Comparison of ENCODE assay signal across 7 mouse cellular contexts in the genomic region with DNA sequence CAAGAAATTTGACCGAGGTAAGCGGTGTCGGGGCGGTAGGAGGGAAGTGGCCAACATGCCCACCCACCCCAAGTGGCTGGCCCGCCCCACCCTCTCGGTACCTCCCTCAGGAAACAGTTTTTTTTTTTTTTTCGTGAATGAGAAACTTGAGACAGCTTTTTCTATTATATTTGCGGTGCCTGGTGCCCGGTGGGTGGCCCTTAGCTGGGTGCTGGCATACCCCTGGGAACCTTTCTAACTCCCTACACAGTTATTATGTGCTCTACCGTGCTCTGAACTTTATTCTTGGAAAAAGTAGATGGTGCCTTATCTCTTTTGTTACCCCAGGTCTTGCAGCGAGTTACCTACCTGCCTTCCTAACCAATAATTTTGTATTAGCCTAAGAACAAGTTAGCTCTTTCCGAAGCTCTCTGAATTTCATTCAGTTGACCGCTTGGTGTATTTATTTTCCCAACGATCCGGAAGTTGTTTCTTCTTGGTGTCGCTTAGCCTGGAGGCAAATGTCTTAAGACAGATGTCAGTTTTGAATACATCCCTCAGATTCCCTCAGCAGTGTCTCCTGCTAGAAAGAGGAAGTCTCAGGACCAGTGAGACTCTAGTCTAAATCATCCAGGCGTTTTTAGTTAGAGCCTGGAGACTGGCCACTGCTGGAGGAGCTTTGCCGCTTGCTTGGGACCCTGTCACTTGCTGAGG. TPM values are rescaled to one million over a fixed set of nuclear protein-coding genes. Genes with fewer than 3 reads are reported as not detected.
A peak's percentile ranks its signal among the peaks of the same experiment; 100 is the strongest.
DNase-seq lines count a peak whose midpoint lies in the region; ATAC-seq and TF ChIP-seq lines count a peak whose summit lies in the region.

No protein-coding gene starts in this region.

- peak; percentile 34 for ATAC-seq in limb, embryonic 14.5 days (ENCODE audit: low FRiP score, low read depth)
- peak; percentile 14 for ATAC-seq in stomach, embryonic 16.5 days (ENCODE audit: insufficient read depth, low FRiP score)

- WGBS in limb, embryonic 14.5 days, result 2% methylated on average over 17 of the region's 18 CpGs
- 1% methylated on average over 18 of the region's 18 CpGs for WGBS in stomach, embryonic 16.5 days

- peak overlapping the region; percentile 91 for H3K4me2 ChIP-seq in limb, embryonic 14.5 days (replicated peaks; ENCODE audit: low read depth, low read length, severe bottlenecking)
- peak overlapping the region; percentile 67 for H3K4me2 ChIP-seq in stomach, embryonic 16.5 days (ENCODE audit: low read depth, low read length)

- H3K27me3 ChIP-seq in limb, embryonic 14.5 days (ENCODE audit: control insufficient read depth, insufficient read depth, low read length), result no peaks in the 10 kb centered on the region
- H3K27me3 ChIP-seq in stomach, embryonic 16.5 days (ENCODE audit: control insufficient read depth, insufficient read depth, low read length), result no peaks in the 10 kb centered on the region

- DNase-seq in retina, postnatal 1 day, result peak; percentile 28
- no peak for DNase-seq in retina, embryonic 14.5 days (ENCODE audit: low spot score)
- DNase-seq in limb, embryonic 14.5 days (ENCODE audit: low spot score), result no peak
- no peak for DNase-seq in urinary bladder, adult 18-20 months (ENCODE audit: low spot score in 2 of 2)
- DNase-seq in right cerebral cortex, adult 18-20 months, result no peak

- H3K27ac ChIP-seq in embryonic fibroblast, embryonic 13.5 days (ENCODE audit: insufficient read depth, low read length), result peak overlapping the region; percentile 90
- peak overlapping the region; percentile 94 for H3K27ac ChIP-seq in limb, embryonic 14.5 days (replicated peaks; ENCODE audit: low read depth, low read length)
- peak overlapping the region; percentile 92 for H3K27ac ChIP-seq in stomach, embryonic 16.5 days (ENCODE audit: low read length)

- H3K9ac ChIP-seq in limb, embryonic 14.5 days (ENCODE audit: low read depth, low read length, severe bottlenecking), result peak overlapping the region; percentile 72
- peak overlapping the region; percentile 72 for H3K9ac ChIP-seq in stomach, embryonic 16.5 days (ENCODE audit: low read length)

- H3K9me3 ChIP-seq in limb, embryonic 14.5 days (ENCODE audit: control insufficient read depth, low read length), result no peaks in the 10 kb centered on the region
- no peaks in the 10 kb centered on the region for H3K9me3 ChIP-seq in stomach, embryonic 16.5 days (replicated peaks; ENCODE audit: control insufficient read depth, low read length)

- peaks cover 3% of the 10 kb centered on the region; the same call in 1 of the 2 replicates for H3K4me1 ChIP-seq in embryonic fibroblast, embryonic 13.5 days (ENCODE audit: control insufficient read depth, insufficient read depth, low read length)
- H3K4me1 ChIP-seq in limb, embryonic 14.5 days (ENCODE audit: control insufficient read depth, insufficient read depth, low read length), result peaks cover 20% of the 10 kb centered on the region
- H3K4me1 ChIP-seq in stomach, embryonic 16.5 days (ENCODE audit: control insufficient read depth, insufficient read depth, low read length), result peaks cover 26% of the 10 kb centered on the region

- peaks cover 33% of the 10 kb centered on the region for H3K36me3 ChIP-seq in limb, embryonic 14.5 days (ENCODE audit: control insufficient read depth, insufficient read depth, low read length)
- H3K36me3 ChIP-seq in stomach, embryonic 16.5 days (ENCODE audit: control insufficient read depth, insufficient read depth, low read length), result no peaks in the 10 kb centered on the region

- no peak for TF ChIP-seq POLR2A in embryonic fibroblast, embryonic 13.5 days (IDR thresholded peaks at IDR 0.05; ENCODE audit: low read depth, low read length)
- no peak for TF ChIP-seq POLR2A in limb, embryonic 14.5 days (IDR thresholded peaks at IDR 0.05; ENCODE audit: borderline replicate concordance, extremely low read depth, insufficient read depth, insufficient read length)

- H3K4me3 ChIP-seq in embryonic fibroblast, embryonic 13.5 days (ENCODE audit: insufficient read depth, low read length), result peak overlapping the region; percentile 97
- H3K4me3 ChIP-seq in limb, embryonic 14.5 days (replicated peaks; ENCODE audit: low read length), result peak overlapping the region; percentile 72
- peak overlapping the region; percentile 70 for H3K4me3 ChIP-seq in stomach, embryonic 16.5 days (replicated peaks; ENCODE audit: low read length)

- TF ChIP-seq CTCF in embryonic fibroblast, embryonic 13.5 days (IDR thresholded peaks at IDR 0.05; ENCODE audit: borderline replicate concordance, insufficient read depth, low read length), result no peak

RNA-seq across cellular contexts. Expression of gene Clcn2, which starts 0.6 kb away (rescaled TPM):
- polyA plus RNA-seq in embryonic fibroblast, embryonic 13.5 days (2011; ENCODE audit: insufficient read length, low read depth, missing spikeins), result 7.0 and 7.9 TPM in 2 replicates
- polyA plus RNA-seq in limb, embryonic 14.5 days (2012; rRNA removed), result 72.9 and 102 TPM in 2 replicates
- 17.1 and 21.6 TPM in 2 replicates for polyA plus RNA-seq in limb, embryonic 14.5 days (2014; fragmentation: Nextera tagmentation; extraction: Ambion mirVana)
- polyA plus RNA-seq in stomach, embryonic 16.5 days (2015; fragmentation: Nextera tagmentation; extraction: Ambion mirVana), result 11.6 and 12.9 TPM in 2 replicates

RNA-seq across cellular contexts. Expression of gene Polr2h, which starts 0.7 kb away (rescaled TPM):
- polyA plus RNA-seq in embryonic fibroblast, embryonic 13.5 days (2011; ENCODE audit: insufficient read length, low read depth, missing spikeins), result 36.5 and 38.8 TPM in 2 replicates
- polyA plus RNA-seq in limb, embryonic 14.5 days (2012; rRNA removed), result 65.1 and 77.0 TPM in 2 replicates
- 112 and 121 TPM in 2 replicates for polyA plus RNA-seq in limb, embryonic 14.5 days (2014; fragmentation: Nextera tagmentation; extraction: Ambion mirVana)
- polyA plus RNA-seq in stomach, embryonic 16.5 days (2015; fragmentation: Nextera tagmentation; extraction: Ambion mirVana), result 75.2 and 84.9 TPM in 2 replicates

RNA-seq across cellular contexts. Expression of gene Chrd, which starts 14.8 kb away (rescaled TPM):
- polyA plus RNA-seq in embryonic fibroblast, embryonic 13.5 days (2011; ENCODE audit: insufficient read length, low read depth, missing spikeins), result 3.8 and 7.3 TPM in 2 replicates
- polyA plus RNA-seq in limb, embryonic 14.5 days (2012; rRNA removed), result 38.9 and 47.1 TPM in 2 replicates
- 11.5 and 11.6 TPM in 2 replicates for polyA plus RNA-seq in limb, embryonic 14.5 days (2014; fragmentation: Nextera tagmentation; extraction: Ambion mirVana)
- 5.2 and 5.6 TPM in 2 replicates for polyA plus RNA-seq in stomach, embryonic 16.5 days (2015; fragmentation: Nextera tagmentation; extraction: Ambion mirVana)

RNA-seq across cellular contexts. Expression of gene Thpo, which starts 16.2 kb away (rescaled TPM):
- 0.57 and 0.98 TPM in 2 replicates for polyA plus RNA-seq in embryonic fibroblast, embryonic 13.5 days (2011; ENCODE audit: insufficient read length, low read depth, missing spikeins)
- 3.8 and 4.5 TPM in 2 replicates for polyA plus RNA-seq in limb, embryonic 14.5 days (2012; rRNA removed)
- polyA plus RNA-seq in limb, embryonic 14.5 days (2014; fragmentation: Nextera tagmentation; extraction: Ambion mirVana), result 0.78 and 1.4 TPM in 2 replicates
- 1.0 and 1.3 TPM in 2 replicates for polyA plus RNA-seq in stomach, embryonic 16.5 days (2015; fragmentation: Nextera tagmentation; extraction: Ambion mirVana)

RNA-seq across cellular contexts. Expression of gene Fam131a, which starts 25.1 kb away (rescaled TPM):
- 7.7 and 9.9 TPM in 2 replicates for polyA plus RNA-seq in embryonic fibroblast, embryonic 13.5 days (2011; ENCODE audit: insufficient read length, low read depth, missing spikeins)
- polyA plus RNA-seq in limb, embryonic 14.5 days (2012; rRNA removed), result 15.6 and 21.3 TPM in 2 replicates
- 10.3 and 11.0 TPM in 2 replicates for polyA plus RNA-seq in limb, embryonic 14.5 days (2014; fragmentation: Nextera tagmentation; extraction: Ambion mirVana)
- 9.7 and 10.3 TPM in 2 replicates for polyA plus RNA-seq in stomach, embryonic 16.5 days (2015; fragmentation: Nextera tagmentation; extraction: Ambion mirVana)
